Mouse (Mus musculus) cerebellum, adult 8-10 months (tissue): Measurements from ENCODE around the gene Nostrin.

Source experiments
- DNase-seq: peaks from one replicate; pipeline ENCODE4 v3.0.0; 2022

Nostrin gene

GRCm38 (mm10) chr2:69135661-69136576 is at the start of gene Nostrin:
Gene Nostrin, plus strand, starts transcription at chr2:69135800.
- DNase-seq, result no peak

GRCm38 (mm10) chr2:69086505-69087260 is 48.9 kb upstream of the Nostrin start:
- no peak for DNase-seq

GRCm38 (mm10) chr2:69095836-69096235 is 39.8 kb upstream of the Nostrin start:
- no peak for DNase-seq

GRCm38 (mm10) chr2:69096821-69097220 is 38.8 kb upstream of the Nostrin start:
- no peak for DNase-seq

GRCm38 (mm10) chr2:69097526-69097925 is 38.1 kb upstream of the Nostrin start:
- no peak for DNase-seq

- DNase-seq, result no peak
Observed at GRCm38 (mm10) chr2:69098701-69099100, 36.9 kb upstream of the Nostrin start.

GRCm38 (mm10) chr2:69099147-69099546 is 36.5 kb upstream of the Nostrin start:
- no peak for DNase-seq

- peak; percentile 35 for DNase-seq
Observed at GRCm38 (mm10) chr2:69100706-69101105, 34.9 kb upstream of the Nostrin start.

GRCm38 (mm10) chr2:69103526-69103925 is 32.1 kb upstream of the Nostrin start:
- DNase-seq, result no peak

- DNase-seq, result no peak
Observed at GRCm38 (mm10) chr2:69104511-69105145, 31.0 kb upstream of the Nostrin start.

- DNase-seq, result no peak
Observed at GRCm38 (mm10) chr2:69109246-69109645, 26.4 kb upstream of the Nostrin start.

- DNase-seq, result no peak
Observed at GRCm38 (mm10) chr2:69109710-69110109, 25.9 kb upstream of the Nostrin start.

GRCm38 (mm10) chr2:69112609-69113008 is 23.0 kb upstream of the Nostrin start:
- DNase-seq, result no peak

- DNase-seq, result no peak
Observed at GRCm38 (mm10) chr2:69113829-69114547, 21.6 kb upstream of the Nostrin start.

- no peak for DNase-seq
Observed at GRCm38 (mm10) chr2:69115921-69116320, 19.7 kb upstream of the Nostrin start.

GRCm38 (mm10) chr2:69116767-69117166 is 18.8 kb upstream of the Nostrin start:
- DNase-seq, result no peak

- no peak for DNase-seq
Observed at GRCm38 (mm10) chr2:69118994-69119393, 16.6 kb upstream of the Nostrin start.

GRCm38 (mm10) chr2:69119718-69120117 is 15.9 kb upstream of the Nostrin start:
- no peak for DNase-seq

GRCm38 (mm10) chr2:69121681-69122080 is 13.9 kb upstream of the Nostrin start:
- DNase-seq, result no peak

- no peak for DNase-seq
Observed at GRCm38 (mm10) chr2:69125425-69125824, 10.2 kb upstream of the Nostrin start.

- DNase-seq, result no peak
Observed at GRCm38 (mm10) chr2:69128321-69128720, 7.3 kb upstream of the Nostrin start.

- no peak for DNase-seq
Observed at GRCm38 (mm10) chr2:69128921-69129395, 6.6 kb upstream of the Nostrin start.
